In genomic region chr12:3425375-3426341, GRCm38 (mm10) we compare ENCODE assay signal across 8 mouse cellular contexts. TPM values are rescaled to one million over a fixed set of nuclear protein-coding genes. Genes with fewer than 3 reads are reported as not detected.
A peak's percentile ranks its signal among the peaks of the same experiment; 100 is the strongest.
DNase-seq lines count a peak whose midpoint lies in the region; ATAC-seq and TF ChIP-seq lines count a peak whose summit lies in the region.

No protein-coding gene starts in this region.

- peak; percentile 49 to 63 for DNase-seq in left cerebral cortex, postnatal 10 days (ENCODE audit: extremely low spot score in 1 of 2, low spot score in 2 of 2)
- DNase-seq in left cerebral cortex, postnatal 36 days (ENCODE audit: low spot score in 2 of 2) = no peak
- peak; percentile 21 for DNase-seq in forebrain, embryonic 10.5 days (ENCODE audit: extremely low spot score, low spot score)
- peak; percentile 64 for DNase-seq in intestine, embryonic 14.5 days (ENCODE audit: low spot score)
- DNase-seq in retina, postnatal 1 day = peak; percentile 50
- DNase-seq in gastrocnemius, adult 8-10 months (ENCODE audit: low spot score in 2 of 2) = no peak

- 37% methylated on average over 15 of the region's 15 CpGs for WGBS in bone marrow, adult 2 months
- 49% methylated on average over 15 of the region's 15 CpGs for WGBS in forebrain, embryonic 10.5 days
- 40% methylated on average over 15 of the region's 15 CpGs for WGBS in intestine, embryonic 14.5 days
- WGBS in liver, embryonic 16.5 days (ENCODE audit: insufficient replicate concordance) = 25% methylated on average over 15 of the region's 15 CpGs

- intact Hi-C loops in left cerebral cortex, postnatal 10 days (cut with DNase I) = no loop called here
- intact Hi-C loops in left cerebral cortex, postnatal 36 days (cut with DNase I) = loop anchor here (2.0 kb wide), 1 partner anchor 147 kb away; the partner anchor contains the start of gene Dtnb

- peak overlapping the region; percentile 76 for H3K4me3 ChIP-seq in bone marrow, adult 2 months (replicated peaks; ENCODE audit: control insufficient read depth, low read depth, low read length)
- H3K4me3 ChIP-seq in forebrain, embryonic 10.5 days = peak overlapping the region; percentile 92
- peak overlapping the region; percentile 95 for H3K4me3 ChIP-seq in intestine, embryonic 14.5 days (ENCODE audit: low read depth, low read length)
- H3K4me3 ChIP-seq in liver, embryonic 16.5 days (ENCODE audit: low read depth, low read length) = peak overlapping the region; percentile 98

- peak overlapping the region; percentile 84 for H3K4me2 ChIP-seq in intestine, embryonic 14.5 days (ENCODE audit: low read length)
- H3K4me2 ChIP-seq in liver, embryonic 16.5 days (ENCODE audit: low read depth, low read length) = peak overlapping the region; percentile 90

- no peaks in the 10 kb centered on the region for H3K27me3 ChIP-seq in forebrain, embryonic 10.5 days (ENCODE audit: poor library complexity, severe bottlenecking)
- H3K27me3 ChIP-seq in intestine, embryonic 14.5 days (replicated peaks; ENCODE audit: control insufficient read depth, insufficient read depth, low read length) = no peaks in the 10 kb centered on the region
- no peaks in the 10 kb centered on the region for H3K27me3 ChIP-seq in liver, embryonic 16.5 days (ENCODE audit: control insufficient read depth, insufficient read depth, low read depth, low read length)

- 0 out of 2 replicates have a peak, but pooled peaks have one; percentile 20 for TF ChIP-seq CTCF in bone marrow, adult 2 months (IDR thresholded peaks at IDR 0.05; ENCODE audit: control insufficient read depth, insufficient read depth, low read length)

- no peak overlapping the region for H3K27ac ChIP-seq in bone marrow, adult 2 months (ENCODE audit: control insufficient read depth, insufficient read depth, low read depth, low read length, poor library complexity)
- H3K27ac ChIP-seq in forebrain, embryonic 10.5 days = peak overlapping the region; percentile 97
- H3K27ac ChIP-seq in intestine, embryonic 14.5 days (ENCODE audit: low read depth) = peak overlapping the region; percentile 96
- peak overlapping the region; percentile 98 for H3K27ac ChIP-seq in liver, embryonic 16.5 days (ENCODE audit: low read length)

- 0 out of 2 replicates have a peak, but pooled peaks cover 2% of the 10 kb centered on the region for H3K9me3 ChIP-seq in forebrain, embryonic 10.5 days
- no peaks in the 10 kb centered on the region for H3K9me3 ChIP-seq in intestine, embryonic 14.5 days (ENCODE audit: control insufficient read depth, low read length)
- no peaks in the 10 kb centered on the region for H3K9me3 ChIP-seq in liver, embryonic 16.5 days (replicated peaks; ENCODE audit: control insufficient read depth, low read length)

- no peak for TF ChIP-seq POLR2A in bone marrow, adult 2 months (IDR thresholded peaks at IDR 0.05; ENCODE audit: borderline replicate concordance, control insufficient read depth, low read depth, low read length)

- peak; percentile 54 for ATAC-seq in intestine, embryonic 14.5 days (replicated peaks; ENCODE audit: low FRiP score, low TSS enrichment, low read depth)
- ATAC-seq in liver, embryonic 16.5 days (ENCODE audit: low read depth) = no peak

- peaks cover 1% of the 10 kb centered on the region; the same call in 1 of the 2 replicates for H3K4me1 ChIP-seq in bone marrow, adult 2 months (ENCODE audit: control insufficient read depth, insufficient read depth, low read length)
- peaks cover 23% of the 10 kb centered on the region for H3K4me1 ChIP-seq in forebrain, embryonic 10.5 days
- peaks cover 18% of the 10 kb centered on the region; the same call in 1 of the 2 replicates for H3K4me1 ChIP-seq in intestine, embryonic 14.5 days (replicated peaks; ENCODE audit: control insufficient read depth, insufficient read depth, low read length)
- H3K4me1 ChIP-seq in liver, embryonic 16.5 days (ENCODE audit: control insufficient read depth, low read depth, low read length) = peaks cover 26% of the 10 kb centered on the region

- peaks cover 38% of the 10 kb centered on the region for H3K36me3 ChIP-seq in forebrain, embryonic 10.5 days (replicated peaks)
- H3K36me3 ChIP-seq in intestine, embryonic 14.5 days (ENCODE audit: control insufficient read depth, insufficient read depth, low read length) = no peaks in the 10 kb centered on the region
- H3K36me3 ChIP-seq in liver, embryonic 16.5 days (ENCODE audit: control insufficient read depth, insufficient read depth) = no peaks in the 10 kb centered on the region

- H3K9ac ChIP-seq in intestine, embryonic 14.5 days (ENCODE audit: low read length) = peak overlapping the region; percentile 55
- H3K9ac ChIP-seq in liver, embryonic 16.5 days (ENCODE audit: low read depth, low read length) = peak overlapping the region; percentile 55

RNA-seq across cellular contexts. Expression of gene Asxl2, which starts 1.0 kb away (rescaled TPM):
- 10 to 100 TPM; 24.5 to 26.2 TPM for total RNA-seq in left cerebral cortex, postnatal 10 days (2021)
- total RNA-seq in left cerebral cortex, postnatal 36 days (2021) = 10 to 100 TPM; 26.0 to 35.6 TPM
- polyA plus RNA-seq in bone marrow, adult 2 months (2011; ENCODE audit: insufficient read depth, insufficient read length, low replicate concordance, missing spikeins) = 11.8 and 19.3 TPM in 2 replicates
- polyA plus RNA-seq in forebrain, embryonic 10.5 days (2016; fragmentation: Nextera tagmentation; extraction: Ambion mirVana) = 16.4 and 17.7 TPM in 2 replicates
- 19.7 and 21.5 TPM in 2 replicates for polyA plus RNA-seq in intestine, embryonic 14.5 days (2014; fragmentation: Nextera tagmentation; extraction: Ambion mirVana)
- 8.7 and 10.3 TPM in 2 replicates for polyA plus RNA-seq in liver, embryonic 16.5 days (2015; fragmentation: Nextera tagmentation; extraction: Ambion mirVana)
- 10 to 100 TPM; 15.8 to 19.9 (median 18.4) TPM for total RNA-seq in gastrocnemius, adult 8-10 months (2022)

Comparison
In these comparisons a context has a peak if more than half of its experiments do, and no peak if none do; other contexts are left out.
1. DNase-seq: peak in left cerebral cortex, postnatal 10 days (2 of 2), forebrain, embryonic 10.5 days (single experiment), intestine, embryonic 14.5 days (single experiment) and retina, postnatal 1 day (single experiment); none in left cerebral cortex, postnatal 36 days (0 of 2) and gastrocnemius, adult 8-10 months (0 of 2).
2. Peak in every context shown above with its lines, with median percentiles within 50 percentile points of each other: H3K4me3 ChIP-seq.